ENCODE assay signal across 20 mouse cellular contexts in genomic region chr1:126534046-126534445, GRCm38 (mm10).
"Had no signal": no experiment of that assay in that cellular context is flagged by ENCODE, and none has a peak within 500 bp of the region (broad histone marks: within the 10 kb centered on the region; RNA-seq: fewer than 3 reads in every experiment).

No protein-coding gene starts in this region.

- H3K9ac ChIP-seq: kidney, embryonic 15.5 days; liver, embryonic 13.5 days; midbrain, embryonic 12.5 days; neural tube, embryonic 13.5 days; stomach, embryonic 15.5 days had no signal

- H3K4me1 ChIP-seq: kidney, embryonic 15.5 days; liver, embryonic 13.5 days; neural tube, embryonic 13.5 days; stomach, embryonic 15.5 days had no signal

- ATAC-seq: midbrain, embryonic 16.5 days had no signal

- H3K27ac ChIP-seq: kidney, embryonic 15.5 days; left cerebral cortex, adult 2 months; liver, embryonic 13.5 days; midbrain, embryonic 12.5 days; neural tube, embryonic 13.5 days; stomach, embryonic 15.5 days had no signal

- H3K9me3 ChIP-seq: kidney, embryonic 15.5 days; liver, embryonic 13.5 days; midbrain, embryonic 12.5 days; neural tube, embryonic 13.5 days; stomach, embryonic 15.5 days had no signal

- DNase-seq: kidney, adult 8-10 months; kidney, postnatal 10 days; kidney, postnatal 36 days; layer of hippocampus, postnatal 36 days; liver, embryonic 13.5 days; lung, adult 2 months; lung, postnatal 14 days; lung, postnatal 4 days; right cerebral cortex, adult 18-20 months; right cerebral cortex, postnatal 14 days; right cerebral cortex, postnatal 4 days; spleen, adult 18-20 months; thymus, postnatal 25 days had no signal

- H3K4me3 ChIP-seq: kidney, embryonic 15.5 days; left cerebral cortex, adult 2 months; liver, embryonic 13.5 days; midbrain, embryonic 12.5 days; myocyte; neural tube, embryonic 13.5 days; stomach, embryonic 15.5 days had no signal

- H3K27me3 ChIP-seq: kidney, embryonic 15.5 days; liver, embryonic 13.5 days; midbrain, embryonic 12.5 days; neural tube, embryonic 13.5 days; stomach, embryonic 15.5 days had no signal

- H3K36me3 ChIP-seq: kidney, embryonic 15.5 days; liver, embryonic 13.5 days; midbrain, embryonic 12.5 days; neural tube, embryonic 13.5 days; stomach, embryonic 15.5 days had no signal
